Mouse (Mus musculus) frontal cortex, postnatal 14 days (tissue): ENCODE results near the gene Rpa3.
A peak's percentile ranks its signal among the peaks of the same experiment; 100 is the strongest.

ENCODE experiments used
- DNase-seq, 2 experiments: peaks; one replicate each; pipeline ENCODE4 v3.0.0; 2022; ENCODE audit warnings: low spot score in 2 of 2

Gene Rpa3

GRCm38 (mm10) chr6:8209047-8209865 is 49.7 kb downstream of the Rpa3 start, which contains the start of gene Mios:
Mios (plus strand) TSS chr6:8209222.
- DNase-seq: peak; percentile 68 to 70
